Comparison of ENCODE assay signal across 23 mouse cellular contexts in the genomic region with DNA sequence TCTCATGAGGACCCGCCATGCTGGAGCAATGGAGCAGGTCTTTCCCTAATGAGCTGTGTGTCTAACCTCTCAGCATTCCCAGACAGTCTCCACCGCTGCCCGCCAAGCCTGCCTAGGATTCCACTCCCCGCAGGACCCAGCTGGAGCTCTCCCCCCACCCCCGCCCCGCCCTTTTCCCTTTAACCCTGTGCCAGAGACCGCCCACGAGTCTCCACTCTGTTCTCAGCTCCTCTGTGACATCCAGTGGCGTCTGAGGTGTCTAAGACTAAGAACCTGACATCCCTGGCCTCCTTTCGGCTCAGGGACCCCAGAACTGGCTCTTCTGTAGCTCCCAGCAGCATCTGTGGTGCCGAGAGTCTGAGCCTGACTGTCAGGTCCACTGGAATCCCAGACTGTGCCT. TPM values are rescaled to one million over a fixed set of nuclear protein-coding genes. Genes with fewer than 3 reads are reported as not detected.
A peak's percentile ranks its signal among the peaks of the same experiment; 100 is the strongest.
DNase-seq lines count a peak whose midpoint lies in the region; ATAC-seq and TF ChIP-seq lines count a peak whose summit lies in the region.
"Had no signal": no experiment of that assay in that cellular context is flagged by ENCODE, and none has a peak within 500 bp of the region (broad histone marks: within the 10 kb centered on the region; RNA-seq: fewer than 3 reads in every experiment).

No protein-coding gene starts in this region.

- DNase-seq in heart, postnatal 36 days: no peak
- no peak for DNase-seq in embryonic facial prominence, embryonic 10.5 days (ENCODE audit: low spot score)
- DNase-seq in gastrocnemius, adult 2 months: no peak
- DNase-seq in hindbrain, postnatal 0 days (ENCODE audit: low spot score): no peak
- DNase-seq: adrenal gland, postnatal 36 days; cerebellum, adult 2 months; cerebellum, postnatal 36 days; gastrocnemius, postnatal 14 days; heart, adult 18-20 months; kidney, postnatal 4 days; lung, postnatal 10 days; right cerebral cortex, adult 18-20 months had no signal

- intact Hi-C loops in heart, postnatal 36 days (cut with DNase I): no loop called here
- intact Hi-C loops in gastrocnemius, adult 2 months (cut with DNase I): no loop called here

- TF ChIP-seq CTCF in gastrocnemius, adult 2 months (IDR thresholded peaks at IDR 0.05): no peak
- TF ChIP-seq CTCF in hindbrain, postnatal 0 days (IDR thresholded peaks at IDR 0.05; ENCODE audit: low read depth): no peak

- H3K4me1 ChIP-seq in heart, embryonic 13.5 days: no peaks in the 10 kb centered on the region
- 0 out of 2 replicates have a peak, but pooled peaks cover 4% of the 10 kb centered on the region for H3K4me1 ChIP-seq in midbrain, embryonic 13.5 days (replicated peaks)
- H3K4me1 ChIP-seq in midbrain, embryonic 15.5 days: no peaks in the 10 kb centered on the region
- peaks cover 9% of the 10 kb centered on the region for H3K4me1 ChIP-seq in embryonic facial prominence, embryonic 10.5 days
- no peaks in the 10 kb centered on the region for H3K4me1 ChIP-seq in hindbrain, postnatal 0 days (ENCODE audit: insufficient read depth, low read length)
- H3K4me1 ChIP-seq: forebrain, embryonic 13.5 days; intestine, embryonic 15.5 days; liver, embryonic 15.5 days; megakaryocyte, embryonic 14.5 days had no signal

- H3K27me3 ChIP-seq in heart, embryonic 13.5 days (replicated peaks): no peaks in the 10 kb centered on the region
- no peaks in the 10 kb centered on the region for H3K27me3 ChIP-seq in midbrain, embryonic 13.5 days
- H3K27me3 ChIP-seq in midbrain, embryonic 15.5 days (replicated peaks): no peaks in the 10 kb centered on the region
- no peaks in the 10 kb centered on the region for H3K27me3 ChIP-seq in embryonic facial prominence, embryonic 10.5 days (replicated peaks; ENCODE audit: low read depth, poor library complexity, severe bottlenecking)
- H3K27me3 ChIP-seq in hindbrain, postnatal 0 days (ENCODE audit: insufficient read depth, low read length): no peaks in the 10 kb centered on the region
- H3K27me3 ChIP-seq: forebrain, embryonic 13.5 days; hindbrain, embryonic 13.5 days; intestine, embryonic 15.5 days; limb, embryonic 15.5 days; liver, embryonic 15.5 days; megakaryocyte, embryonic 14.5 days had no signal

- H3K4me2 ChIP-seq in heart, embryonic 13.5 days: peak overlapping the region; percentile 22; the same call in 1 of the 2 replicates
- H3K4me2 ChIP-seq in midbrain, embryonic 13.5 days (replicated peaks): no peak overlapping the region
- no peak overlapping the region for H3K4me2 ChIP-seq in midbrain, embryonic 15.5 days
- H3K4me2 ChIP-seq in hindbrain, postnatal 0 days (ENCODE audit: low read depth, low read length): no peak overlapping the region
- H3K4me2 ChIP-seq: forebrain, embryonic 13.5 days; hindbrain, embryonic 13.5 days; intestine, embryonic 15.5 days; limb, embryonic 15.5 days; liver, embryonic 15.5 days had no signal

- ATAC-seq in heart, embryonic 13.5 days (ENCODE audit: extremely low read depth, insufficient number of reproducible peaks, low FRiP score, low TSS enrichment): no peak
- ATAC-seq in midbrain, embryonic 13.5 days: 0 out of 2 replicates have a peak, but pooled peaks have one; percentile 3
- no peak for ATAC-seq in midbrain, embryonic 15.5 days (replicated peaks)
- ATAC-seq in hindbrain, postnatal 0 days: no peak
- ATAC-seq: forebrain, embryonic 13.5 days; intestine, embryonic 15.5 days had no signal

- no peak overlapping the region for H3K9ac ChIP-seq in heart, embryonic 13.5 days
- H3K9ac ChIP-seq in midbrain, embryonic 13.5 days (replicated peaks): no peak overlapping the region
- no peak overlapping the region for H3K9ac ChIP-seq in midbrain, embryonic 15.5 days
- H3K9ac ChIP-seq in hindbrain, postnatal 0 days (replicated peaks; ENCODE audit: low read length): no peak overlapping the region
- H3K9ac ChIP-seq: forebrain, embryonic 13.5 days; hindbrain, embryonic 13.5 days; intestine, embryonic 15.5 days; limb, embryonic 15.5 days; liver, embryonic 15.5 days had no signal

- 22% methylated on average over 11 of the region's 11 CpGs for WGBS in heart, embryonic 13.5 days
- 29% methylated on average over 11 of the region's 11 CpGs for WGBS in midbrain, embryonic 13.5 days
- 30% methylated on average over 11 of the region's 11 CpGs for WGBS in midbrain, embryonic 15.5 days
- 30% methylated on average over 11 of the region's 11 CpGs for WGBS in embryonic facial prominence, embryonic 10.5 days
- 24% methylated on average over 11 of the region's 11 CpGs for WGBS in hindbrain, postnatal 0 days

- H3K27ac ChIP-seq in heart, embryonic 13.5 days (replicated peaks): no peak overlapping the region
- H3K27ac ChIP-seq in midbrain, embryonic 13.5 days: no peak overlapping the region
- no peak overlapping the region for H3K27ac ChIP-seq in midbrain, embryonic 15.5 days
- peak overlapping the region; percentile 20 for H3K27ac ChIP-seq in embryonic facial prominence, embryonic 10.5 days (replicated peaks)
- no peak overlapping the region for H3K27ac ChIP-seq in gastrocnemius, adult 2 months
- no peak overlapping the region for H3K27ac ChIP-seq in hindbrain, postnatal 0 days
- H3K27ac ChIP-seq: forebrain, embryonic 13.5 days; hindbrain, embryonic 13.5 days; intestine, embryonic 15.5 days; limb, embryonic 15.5 days; liver, embryonic 15.5 days; stomach, postnatal 0 days had no signal

- no peak overlapping the region for H3K4me3 ChIP-seq in heart, embryonic 13.5 days
- H3K4me3 ChIP-seq in midbrain, embryonic 13.5 days (replicated peaks): no peak overlapping the region
- no peak overlapping the region for H3K4me3 ChIP-seq in midbrain, embryonic 15.5 days
- H3K4me3 ChIP-seq in embryonic facial prominence, embryonic 10.5 days: no peak overlapping the region
- no peak overlapping the region for H3K4me3 ChIP-seq in gastrocnemius, adult 2 months
- no peak overlapping the region for H3K4me3 ChIP-seq in hindbrain, postnatal 0 days (ENCODE audit: low read length)
- H3K4me3 ChIP-seq: forebrain, embryonic 13.5 days; hindbrain, embryonic 13.5 days; intestine, embryonic 15.5 days; limb, embryonic 15.5 days; liver, embryonic 15.5 days; megakaryocyte, embryonic 14.5 days; myocyte had no signal

- no peaks in the 10 kb centered on the region for H3K9me3 ChIP-seq in heart, embryonic 13.5 days
- H3K9me3 ChIP-seq in midbrain, embryonic 13.5 days: no peaks in the 10 kb centered on the region
- H3K9me3 ChIP-seq in midbrain, embryonic 15.5 days: no peaks in the 10 kb centered on the region
- no peaks in the 10 kb centered on the region for H3K9me3 ChIP-seq in embryonic facial prominence, embryonic 10.5 days
- no peaks in the 10 kb centered on the region for H3K9me3 ChIP-seq in hindbrain, postnatal 0 days (ENCODE audit: low read length)
- H3K9me3 ChIP-seq: forebrain, embryonic 13.5 days; hindbrain, embryonic 13.5 days; intestine, embryonic 15.5 days; limb, embryonic 15.5 days; liver, embryonic 15.5 days; megakaryocyte, embryonic 14.5 days had no signal

- no peaks in the 10 kb centered on the region for H3K36me3 ChIP-seq in heart, embryonic 13.5 days
- H3K36me3 ChIP-seq in midbrain, embryonic 13.5 days: no peaks in the 10 kb centered on the region
- H3K36me3 ChIP-seq in midbrain, embryonic 15.5 days (replicated peaks): no peaks in the 10 kb centered on the region
- H3K36me3 ChIP-seq in embryonic facial prominence, embryonic 10.5 days (replicated peaks): no peaks in the 10 kb centered on the region
- no peaks in the 10 kb centered on the region for H3K36me3 ChIP-seq in hindbrain, postnatal 0 days (ENCODE audit: insufficient read depth, low read length)
- H3K36me3 ChIP-seq: hindbrain, embryonic 13.5 days; intestine, embryonic 15.5 days; limb, embryonic 15.5 days; liver, embryonic 15.5 days had no signal

RNA-seq across cellular contexts. Expression of a gene that starts 50.9 kb away (rescaled TPM):
- 45.8 and 47.5 TPM in 2 replicates for polyA plus RNA-seq in heart, embryonic 13.5 days (2015; fragmentation: Nextera tagmentation; extraction: Ambion mirVana)
- total RNA-seq in heart, postnatal 36 days (2021): 10 to 100 TPM; 42.1 to 48.1 TPM
- 58.8 and 68.1 TPM in 2 replicates for polyA plus RNA-seq in midbrain, embryonic 13.5 days (2015; fragmentation: Nextera tagmentation; extraction: Ambion mirVana)
- polyA plus RNA-seq in midbrain, embryonic 15.5 days (2015; fragmentation: Nextera tagmentation; extraction: Ambion mirVana): 58.3 and 59.6 TPM in 2 replicates
- 78.5 and 78.8 TPM in 2 replicates for polyA plus RNA-seq in embryonic facial prominence, embryonic 10.5 days (2016; fragmentation: Nextera tagmentation; extraction: Ambion mirVana)
- 10 to 100 TPM; 39.9 to 40.5 TPM for total RNA-seq in gastrocnemius, adult 2 months (2021)
- 26.4 and 28.5 TPM in 2 replicates for total RNA-seq in hindbrain, postnatal 0 days (2014; rRNA removed)
- 46.2 and 49.8 TPM in 2 replicates for polyA plus RNA-seq in hindbrain, postnatal 0 days (2015; fragmentation: Nextera tagmentation; extraction: Ambion mirVana)

RNA-seq across cellular contexts. Expression of a gene that starts 55.0 kb away (rescaled TPM):
- polyA plus RNA-seq in heart, embryonic 13.5 days (2015; fragmentation: Nextera tagmentation; extraction: Ambion mirVana): 13.6 and 15.0 TPM in 2 replicates
- 10 to 100 TPM in 1 of 2 experiments, 1 to 10 TPM in 1; 7.6 to 10.1 TPM for total RNA-seq in heart, postnatal 36 days (2021)
- polyA plus RNA-seq in midbrain, embryonic 13.5 days (2015; fragmentation: Nextera tagmentation; extraction: Ambion mirVana): 14.8 and 16.3 TPM in 2 replicates
- polyA plus RNA-seq in midbrain, embryonic 15.5 days (2015; fragmentation: Nextera tagmentation; extraction: Ambion mirVana): 16.4 and 18.6 TPM in 2 replicates
- polyA plus RNA-seq in embryonic facial prominence, embryonic 10.5 days (2016; fragmentation: Nextera tagmentation; extraction: Ambion mirVana): 20.1 and 20.6 TPM in 2 replicates
- total RNA-seq in gastrocnemius, adult 2 months (2021): 1 to 10 TPM; 9.2 to 10.0 TPM
- total RNA-seq in hindbrain, postnatal 0 days (2014; rRNA removed): 8.8 and 17.4 TPM in 2 replicates
- 20.6 and 22.3 TPM in 2 replicates for polyA plus RNA-seq in hindbrain, postnatal 0 days (2015; fragmentation: Nextera tagmentation; extraction: Ambion mirVana)
